Mouse (Mus musculus): Measurements from ENCODE around the gene Lsm6. TPM values are rescaled to one million over a fixed set of nuclear protein-coding genes. Genes with fewer than 3 reads are reported as not detected.

The Lsm6 gene
- total and polyA plus RNA-seq, 2 experiments from 2014 or later, result 22.1 to 170 TPM

GRCm38 (mm10) chr8:78814743-78815142, 6.2 kb downstream of the Lsm6 start:
- WGBS, result 98% methylated on average over 2 of the region's 2 CpGs
- TF ChIP-seq CTCF (IDR thresholded peaks at IDR 0.05; ENCODE audit: low read depth), result no peak
- no peaks in the 10 kb centered on the region for H3K4me1 ChIP-seq (ENCODE audit: insufficient read depth, low read length)

GRCm38 (mm10) chr8:78813021-78813420, 7.9 kb downstream of the Lsm6 start:
- Histone ChIP-seq H3K27ac (no peak overlapping the region), H3K9me3 (ENCODE audit: low read length) (no peaks in the 10 kb centered on the region), H3K27me3 (ENCODE audit: insufficient read depth, low read length) (no peaks in the 10 kb centered on the region), H3K9ac (replicated peaks; ENCODE audit: low read length) (no peak overlapping the region), H3K4me1 (ENCODE audit: insufficient read depth, low read length) (no peaks in the 10 kb centered on the region), H3K4me2 (ENCODE audit: low read depth, low read length) (no peak overlapping the region), H3K4me3 (ENCODE audit: low read length) (no peak overlapping the region), H3K36me3 (ENCODE audit: insufficient read depth, low read length) (peaks cover 15% of the 10 kb centered on the region)
- WGBS, result 74% methylated on average over 9 of the region's 9 CpGs
- TF ChIP-seq CTCF (IDR thresholded peaks at IDR 0.05; ENCODE audit: low read depth), result no peak
- DNase-seq (ENCODE audit: low spot score) (no peak), ATAC-seq (no peak)

More at GRCm38 (mm10) chr8:78814743-78815142, 6.2 kb downstream of the Lsm6 start:
- DNase-seq (ENCODE audit: low spot score) (no peak), ATAC-seq (no peak)
- H3K9me3 ChIP-seq (ENCODE audit: low read length), result no peaks in the 10 kb centered on the region
- H3K36me3 ChIP-seq (ENCODE audit: insufficient read depth, low read length), result peaks cover 10% of the 10 kb centered on the region
- no peak overlapping the region for H3K27ac ChIP-seq
- no peak overlapping the region for H3K9ac ChIP-seq (replicated peaks; ENCODE audit: low read length)
- no peak overlapping the region for H3K4me3 ChIP-seq (ENCODE audit: low read length)
- H3K27me3 ChIP-seq (ENCODE audit: insufficient read depth, low read length), result no peaks in the 10 kb centered on the region
- H3K4me2 ChIP-seq (ENCODE audit: low read depth, low read length), result no peak overlapping the region

- DNase-seq (ENCODE audit: low spot score), result no peak
- no peak overlapping the region for H3K27ac ChIP-seq
- H3K27me3 ChIP-seq (ENCODE audit: insufficient read depth, low read length), result no peaks in the 10 kb centered on the region
These were observed 8.5 kb downstream of the Lsm6 start for GRCm38 (mm10) chr8:78812446-78812845.

GRCm38 (mm10) chr8:78811748-78812147, 9.2 kb downstream of the Lsm6 start:
- H3K27me3 ChIP-seq (ENCODE audit: insufficient read depth, low read length), result no peaks in the 10 kb centered on the region
- WGBS, result 90% methylated on average over 7 of the region's 7 CpGs
- peak overlapping the region; percentile 17; the same call in 1 of the 2 replicates for H3K27ac ChIP-seq
- H3K4me2 ChIP-seq (ENCODE audit: low read depth, low read length), result no peak overlapping the region
- no peak overlapping the region for H3K9ac ChIP-seq (replicated peaks; ENCODE audit: low read length)
- H3K9me3 ChIP-seq (ENCODE audit: low read length), result no peaks in the 10 kb centered on the region
- ATAC-seq, result no peak
- peaks cover 22% of the 10 kb centered on the region for H3K36me3 ChIP-seq (ENCODE audit: insufficient read depth, low read length)
- H3K4me3 ChIP-seq (ENCODE audit: low read length), result no peak overlapping the region
- no peak for DNase-seq (ENCODE audit: low spot score)
- no peak for TF ChIP-seq CTCF (IDR thresholded peaks at IDR 0.05; ENCODE audit: low read depth)
- no peaks in the 10 kb centered on the region for H3K4me1 ChIP-seq (ENCODE audit: insufficient read depth, low read length)

More at GRCm38 (mm10) chr8:78812446-78812845, 8.5 kb downstream of the Lsm6 start:
- 68% methylated on average over 9 of the region's 9 CpGs for WGBS
- H3K36me3 ChIP-seq (ENCODE audit: insufficient read depth, low read length), result peaks cover 19% of the 10 kb centered on the region
- no peak for ATAC-seq
- no peaks in the 10 kb centered on the region for H3K9me3 ChIP-seq (ENCODE audit: low read length)
- no peak for TF ChIP-seq CTCF (IDR thresholded peaks at IDR 0.05; ENCODE audit: low read depth)
- no peak overlapping the region for H3K4me2 ChIP-seq (ENCODE audit: low read depth, low read length)
- H3K4me3 ChIP-seq (ENCODE audit: low read length), result no peak overlapping the region
- no peaks in the 10 kb centered on the region for H3K4me1 ChIP-seq (ENCODE audit: insufficient read depth, low read length)
- H3K9ac ChIP-seq (replicated peaks; ENCODE audit: low read length), result no peak overlapping the region

- no peaks in the 10 kb centered on the region for H3K9me3 ChIP-seq (ENCODE audit: low read length)
- 32% methylated on average over 9 of the region's 9 CpGs for WGBS
- H3K9ac ChIP-seq (replicated peaks; ENCODE audit: low read length), result no peak overlapping the region
- H3K4me3 ChIP-seq (ENCODE audit: low read length), result no peak overlapping the region
- H3K27ac ChIP-seq, result peak overlapping the region; percentile 49
- H3K36me3 ChIP-seq (ENCODE audit: insufficient read depth, low read length), result peaks cover 28% of the 10 kb centered on the region
- no peak for TF ChIP-seq CTCF (IDR thresholded peaks at IDR 0.05; ENCODE audit: low read depth)
- no peaks in the 10 kb centered on the region for H3K4me1 ChIP-seq (ENCODE audit: insufficient read depth, low read length)
- peak overlapping the region; percentile 3; the same call in 1 of the 2 replicates for H3K4me2 ChIP-seq (ENCODE audit: low read depth, low read length)
- no peaks in the 10 kb centered on the region for H3K27me3 ChIP-seq (ENCODE audit: insufficient read depth, low read length)
- ATAC-seq (peak; percentile 92), DNase-seq (ENCODE audit: low spot score) (peak; percentile 63)
These were observed 10.7 kb downstream of the Lsm6 start for GRCm38 (mm10) chr8:78810207-78810675.

- no peaks in the 10 kb centered on the region for H3K4me1 ChIP-seq (ENCODE audit: insufficient read depth, low read length)
- DNase-seq (ENCODE audit: low spot score) (no peak), ATAC-seq (peak; percentile 71)
- no peak overlapping the region for H3K4me3 ChIP-seq (ENCODE audit: low read length)
- H3K27me3 ChIP-seq (ENCODE audit: insufficient read depth, low read length), result no peaks in the 10 kb centered on the region
- peak overlapping the region; percentile 49; the same call in 1 of the 2 replicates for H3K27ac ChIP-seq
- no peak overlapping the region for H3K9ac ChIP-seq (replicated peaks; ENCODE audit: low read length)
- H3K4me2 ChIP-seq (ENCODE audit: low read depth, low read length), result peak overlapping the region; percentile 3; the same call in 1 of the 2 replicates
- 61% methylated on average over 14 of the region's 14 CpGs for WGBS
- H3K9me3 ChIP-seq (ENCODE audit: low read length), result no peaks in the 10 kb centered on the region
- no peak for TF ChIP-seq CTCF (IDR thresholded peaks at IDR 0.05; ENCODE audit: low read depth)
- H3K36me3 ChIP-seq (ENCODE audit: insufficient read depth, low read length), result peaks cover 29% of the 10 kb centered on the region
These were observed 11.3 kb downstream of the Lsm6 start for GRCm38 (mm10) chr8:78809454-78810206.

- peak overlapping the region; percentile 49; the same call in 1 of the 2 replicates for H3K27ac ChIP-seq
- H3K4me3 ChIP-seq (ENCODE audit: low read length), result no peak overlapping the region
- no peak for ATAC-seq
- 0 out of 2 replicates have a peak overlapping the region, but pooled peaks have one; percentile 3 for H3K4me2 ChIP-seq (ENCODE audit: low read depth, low read length)
- no peak overlapping the region for H3K9ac ChIP-seq (replicated peaks; ENCODE audit: low read length)
- no peaks in the 10 kb centered on the region for H3K4me1 ChIP-seq (ENCODE audit: insufficient read depth, low read length)
- peaks cover 29% of the 10 kb centered on the region for H3K36me3 ChIP-seq (ENCODE audit: insufficient read depth, low read length)
- no peak for DNase-seq (ENCODE audit: low spot score)
- H3K9me3 ChIP-seq (ENCODE audit: low read length), result no peaks in the 10 kb centered on the region
- no peak for TF ChIP-seq CTCF (IDR thresholded peaks at IDR 0.05; ENCODE audit: low read depth)
- no peaks in the 10 kb centered on the region for H3K27me3 ChIP-seq (ENCODE audit: insufficient read depth, low read length)
- 93% methylated on average over 2 of the region's 2 CpGs for WGBS
These were observed 12.1 kb downstream of the Lsm6 start for GRCm38 (mm10) chr8:78808888-78809287.
